Mouse (Mus musculus) embryonic fibroblast, embryonic 13.5 days (primary cell): Measurements from ENCODE around the gene Atf6. TPM values are rescaled to one million over a fixed set of nuclear protein-coding genes. Genes with fewer than 3 reads are reported as not detected.

Experiments
- H3K27ac ChIP-seq: 2 replicates; pipeline ENCODE4 v1.5.1; 2012; ENCODE audit warnings: low read length, control low read depth, inconsistent platforms; ENCODE audit not compliant: insufficient read depth
- H3K4me1 ChIP-seq: 2 replicates; pipeline ENCODE4 v1.6.1; 2011; ENCODE audit warnings: low read length; ENCODE audit not compliant: control insufficient read depth, insufficient read depth
- H3K4me3 ChIP-seq: 2 replicates; pipeline ENCODE4 v1.5.1; 2011; ENCODE audit warnings: mild to moderate bottlenecking, control low read depth, low read length; ENCODE audit not compliant: insufficient read depth
- CTCF ChIP-seq: IDR thresholded peaks from 2 replicates; pipeline ENCODE4 v1.5.1; 2011; ENCODE audit warnings: mild to moderate bottlenecking, control low read depth, low read length, moderate library complexity, borderline replicate concordance; ENCODE audit not compliant: insufficient read depth
- POLR2A ChIP-seq: IDR thresholded peaks from 2 replicates; pipeline ENCODE4 v1.6.1; 2011; ENCODE audit warnings: low read depth, mild to moderate bottlenecking, control low read depth, low read length, moderate library complexity
- polyA plus RNA-seq: library from polyadenylated mRNA; stranded (reverse); fragments of >200 nt; gene quantifications from 2 replicates; pipeline ENCODE4 v1.2.4, GENCODE M21; 2011; ENCODE audit warnings: low read depth; ENCODE audit not compliant: missing spikeins, insufficient read length

Atf6 gene
- polyA plus RNA-seq, 1 experiment, result 26.8 TPM

- Histone ChIP-seq H3K4me3 (no peak overlapping the region), H3K4me1 (no peaks in the 10 kb centered on the region), H3K27ac (no peak overlapping the region)
- TF ChIP-seq POLR2A (no peak), CTCF (no peak)
Observed at GRCm38 (mm10) chr1:170655280-170655917, 212.2 kb downstream of the Atf6 start.

Other genes starting within 250 kb of the Atf6 start
- 59.1 and 62.1 TPM in 2 replicates for gene Olfml2b, start 223.2 kb downstream of the Atf6 start, polyA plus RNA-seq
- not detected in 2 replicates for gene Gm26620, start 17.3 kb upstream of the Atf6 start, polyA plus RNA-seq
- gene Dusp12, start 17.8 kb upstream of the Atf6 start, polyA plus RNA-seq, result 20.0 and 28.4 TPM in 2 replicates
- gene Fcrlb, start 45.2 kb upstream of the Atf6 start, polyA plus RNA-seq, result not detected in 2 replicates
- not detected in 2 replicates for gene Fcrla, start 59.8 kb upstream of the Atf6 start, polyA plus RNA-seq
- 0.51 TPM in 1 of 2 replicates, not detected in the other for gene Fcgr2b, start 108.8 kb upstream of the Atf6 start, polyA plus RNA-seq
- not detected in 2 replicates for gene Fcgr4, start 151.1 kb upstream of the Atf6 start, polyA plus RNA-seq
- gene Fcgr3, start 197.2 kb upstream of the Atf6 start, polyA plus RNA-seq, result 3.9 TPM in 1 of 2 replicates, not detected in the other
- 2.4 and 2.5 TPM in 2 replicates for gene Cfap126, start 246.1 kb upstream of the Atf6 start, polyA plus RNA-seq